Mouse (Mus musculus) adrenal gland, postnatal 14 days (tissue): ENCODE results near the gene Adk. TPM values are rescaled to one million over a fixed set of nuclear protein-coding genes. Genes with fewer than 3 reads are reported as not detected.

Source experiments
- DNase-seq: peaks from one replicate; pipeline ENCODE4 v3.0.0; 2021; ENCODE audit warnings: mixed read lengths
- long read RNA-seq, 2 experiments: library from polyadenylated mRNA; stranded (forward); transcript quantifications; one replicate each; pipeline ENCODE4 v2.0.0; 2021
- total RNA-seq: library from RNA; stranded (reverse); gene quantifications from 2 replicates; pipeline ENCODE4 v1.2.3, GENCODE M21; 2021

Gene Adk
- total RNA-seq: 97.4 and 164 TPM in 2 replicates
- long read RNA-seq, experiment 1, transcript Adk-201 (11 exons, 1,782 nt): minor isoform, 79 of 193 reads
- long read RNA-seq, experiment 1, transcript Adk-202 (2 exons, 289 nt): minor isoform, 11 of 193 reads
- long read RNA-seq, experiment 1, transcript Adk-207 (11 exons, 1,818 nt): major isoform, 90 of 193 reads
- long read RNA-seq, experiment 1, partial matches to known transcripts: 7 of 193 reads
- long read RNA-seq, experiment 1, other reads (novel, unspliced or antisense): 6 of 193 reads
- long read RNA-seq, experiment 2, transcript Adk-207 (11 exons, 1,818 nt): major isoform, 108 of 174 reads
- long read RNA-seq, experiment 2, transcript Adk-201 (11 exons, 1,782 nt): minor isoform, 41 of 174 reads
- long read RNA-seq, experiment 2, transcript Adk-202 (2 exons, 289 nt): minor isoform, 8 of 174 reads
- long read RNA-seq, experiment 2, partial matches to known transcripts: 6 of 174 reads
- long read RNA-seq, experiment 2, other reads (novel, unspliced or antisense): 11 of 174 reads

DNA sequence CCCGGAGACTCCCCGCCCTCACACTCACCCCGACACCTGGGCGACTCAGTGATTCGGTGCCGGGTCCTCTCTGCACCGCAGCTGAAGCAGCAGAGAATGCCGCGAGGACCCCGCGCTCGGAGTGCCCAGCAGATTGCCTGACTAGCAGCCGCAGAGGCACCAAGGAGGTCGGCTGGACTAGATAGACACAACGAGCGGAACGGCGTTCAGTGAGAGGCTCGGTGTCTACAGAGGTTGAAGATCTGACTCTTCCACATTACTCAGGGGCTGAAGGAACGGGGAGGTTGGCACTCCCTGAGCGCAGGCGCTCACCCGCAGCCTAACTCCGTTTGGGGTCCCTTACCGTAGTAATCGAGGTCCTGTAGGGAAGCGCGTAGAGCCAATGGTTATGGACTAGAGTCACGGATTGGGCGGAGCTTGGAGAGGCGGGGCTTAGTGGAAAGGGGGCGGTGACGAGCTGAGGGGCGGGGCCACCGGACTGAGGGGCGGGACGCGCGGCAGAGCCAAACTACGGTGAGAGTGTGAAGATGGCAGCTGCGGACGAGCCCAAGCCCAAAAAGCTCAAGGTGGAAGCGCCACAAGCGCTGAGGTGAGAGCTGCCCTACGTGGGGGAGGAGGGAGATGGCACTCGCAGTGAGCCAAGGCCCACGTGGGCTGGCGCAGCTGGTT lies at the start of gene Adk, which contains the start of gene Ap3m1:
TSS of gene Adk (plus strand) at position 463 of the 669 bp plus-strand sequence.
TSS of gene Ap3m1 (minus strand) at position 397 of the 669 bp plus-strand sequence.
- peak; percentile 97 for DNase-seq

- no peak for DNase-seq
Observed at GRCm38 (mm10) chr14:21013800-21014334, 38.5 kb upstream of the Adk start.

- no peak for DNase-seq
Observed at GRCm38 (mm10) chr14:21017871-21018270, 34.5 kb upstream of the Adk start.

- DNase-seq: no peak
Observed at GRCm38 (mm10) chr14:21018977-21019376, 33.4 kb upstream of the Adk start.

DNA sequence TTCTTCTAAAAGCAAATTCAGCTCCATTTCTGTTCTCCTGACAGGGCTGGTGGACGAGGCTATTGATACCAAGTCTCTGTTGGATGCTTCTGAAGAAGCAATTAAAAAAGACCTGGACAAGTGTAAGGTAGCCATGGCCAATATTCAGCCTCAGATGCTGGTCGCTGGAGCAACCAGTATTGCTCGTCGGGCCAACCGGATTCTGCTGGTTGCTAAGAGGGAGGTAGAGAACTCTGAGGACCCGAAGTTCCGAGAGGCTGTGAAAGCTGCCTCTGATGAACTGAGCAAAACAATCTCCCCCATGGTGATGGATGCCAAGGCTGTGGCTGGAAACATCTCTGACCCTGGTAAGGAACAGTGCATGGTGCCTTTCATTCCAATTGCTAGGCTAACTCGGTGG lies 31.9 kb upstream of the Adk start:
- DNase-seq: no peak

DNA sequence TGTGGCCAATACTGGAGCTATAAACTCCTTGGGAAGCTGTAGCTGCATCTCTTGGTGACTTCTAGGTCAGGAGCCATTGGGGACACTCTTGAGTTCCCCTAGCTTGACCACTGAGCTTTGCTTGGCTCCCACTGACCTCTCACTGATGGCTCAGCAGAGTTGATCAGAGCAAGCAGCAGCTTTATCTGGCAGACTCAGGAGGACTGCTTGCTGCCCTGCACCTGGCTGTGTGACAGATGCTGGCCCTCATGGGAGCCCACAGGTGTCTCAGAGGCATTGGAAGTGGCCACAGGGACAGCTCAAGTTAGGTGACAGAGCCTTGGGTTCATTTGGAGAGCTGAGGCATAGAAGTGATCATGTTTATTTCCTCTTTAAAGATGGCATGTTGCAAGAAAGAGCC lies 24.8 kb upstream of the Adk start:
- DNase-seq: no peak

DNA sequence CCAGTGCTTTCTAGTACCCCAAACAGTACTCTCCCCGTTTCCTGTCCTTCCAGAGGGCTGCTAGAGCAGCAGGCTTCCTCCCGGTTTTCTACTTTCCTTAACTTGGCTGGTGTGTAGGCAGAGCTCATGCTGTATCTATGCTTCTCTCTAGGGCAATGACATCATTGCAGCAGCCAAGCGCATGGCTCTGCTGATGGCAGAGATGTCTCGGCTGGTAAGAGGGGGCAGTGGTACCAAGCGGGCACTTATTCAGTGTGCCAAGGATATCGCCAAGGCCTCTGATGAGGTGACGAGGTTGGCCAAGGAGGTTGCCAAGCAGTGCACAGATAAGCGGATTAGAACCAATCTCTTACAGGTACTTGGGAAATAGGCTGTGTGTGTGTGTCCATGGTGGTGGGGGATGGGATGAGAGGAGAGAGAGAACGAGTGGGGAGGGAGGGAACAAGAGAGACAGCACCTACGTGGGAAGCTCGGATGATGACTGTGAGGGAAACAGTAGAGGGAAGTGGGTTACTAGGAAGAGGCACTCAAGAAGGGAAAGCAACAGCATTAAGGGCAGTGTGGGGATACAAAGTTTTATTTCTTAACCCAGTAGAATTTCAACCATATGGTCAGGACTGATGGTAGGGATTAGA lies 23.2 kb upstream of the Adk start:
- peak; percentile 33 for DNase-seq

- DNase-seq: peak; percentile 73
Observed at GRCm38 (mm10) chr14:21031783-21032511, 20.4 kb upstream of the Adk start.

DNA sequence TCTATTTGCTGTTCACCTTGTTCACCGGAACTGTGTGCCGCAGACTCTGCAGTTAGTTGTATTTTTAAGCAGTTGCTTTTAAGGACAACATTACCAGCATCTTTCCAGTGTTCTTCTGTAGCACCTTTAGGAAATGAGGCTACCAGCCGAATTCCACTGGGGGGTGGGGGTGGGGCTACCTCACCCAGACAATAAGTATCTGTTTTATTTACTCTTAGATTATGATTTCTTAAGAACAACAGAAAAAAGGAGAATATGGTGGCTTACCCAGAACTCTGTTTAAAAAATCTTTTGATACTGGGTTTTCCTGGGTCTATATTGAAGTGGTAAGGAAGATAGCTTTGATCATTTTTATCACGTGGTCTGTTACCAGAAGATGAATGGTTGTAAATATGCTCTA lies 18.1 kb upstream of the Adk start:
- DNase-seq: no peak

DNA sequence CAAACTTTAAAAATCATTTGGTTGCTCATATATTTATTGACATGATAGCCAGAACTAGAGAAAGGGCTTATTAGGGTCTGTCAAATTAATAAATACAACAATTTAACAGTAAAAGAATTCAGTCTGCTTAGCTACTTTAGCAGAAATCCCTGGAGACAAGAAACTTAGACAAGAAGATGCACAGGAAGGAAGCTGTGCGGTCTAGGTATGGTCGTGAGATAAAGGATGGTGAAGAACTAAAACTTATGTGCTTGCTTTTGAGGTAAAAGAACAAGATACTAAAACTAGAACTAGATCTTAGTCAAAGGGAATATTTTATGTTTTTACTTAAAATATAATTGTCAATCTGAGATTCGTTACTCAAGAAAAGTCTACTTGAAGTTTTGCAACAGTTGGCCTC lies 17.6 kb upstream of the Adk start:
- no peak for DNase-seq

GRCm38 (mm10) chr14:21039077-21039476 lies 13.3 kb upstream of the Adk start:
- DNase-seq: no peak

DNA sequence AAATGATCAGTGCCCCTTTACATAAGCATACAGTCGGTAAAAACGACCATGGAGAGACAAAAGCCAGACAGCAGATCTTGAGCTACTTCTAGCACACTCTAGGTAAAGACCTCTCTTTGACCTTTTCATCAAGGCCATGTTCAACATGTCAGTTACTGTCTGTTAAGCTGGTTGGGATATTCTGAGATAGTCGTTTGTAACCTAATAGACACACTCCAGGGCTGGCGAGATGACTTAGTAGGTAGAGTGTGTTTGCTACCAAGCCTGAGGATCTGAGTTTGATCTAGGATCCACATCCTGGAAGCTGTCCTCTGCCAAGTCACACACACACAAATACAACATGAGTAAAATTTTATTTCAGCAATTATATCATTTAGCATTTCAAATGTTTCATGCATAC lies 12.8 kb upstream of the Adk start:
- no peak for DNase-seq

DNA sequence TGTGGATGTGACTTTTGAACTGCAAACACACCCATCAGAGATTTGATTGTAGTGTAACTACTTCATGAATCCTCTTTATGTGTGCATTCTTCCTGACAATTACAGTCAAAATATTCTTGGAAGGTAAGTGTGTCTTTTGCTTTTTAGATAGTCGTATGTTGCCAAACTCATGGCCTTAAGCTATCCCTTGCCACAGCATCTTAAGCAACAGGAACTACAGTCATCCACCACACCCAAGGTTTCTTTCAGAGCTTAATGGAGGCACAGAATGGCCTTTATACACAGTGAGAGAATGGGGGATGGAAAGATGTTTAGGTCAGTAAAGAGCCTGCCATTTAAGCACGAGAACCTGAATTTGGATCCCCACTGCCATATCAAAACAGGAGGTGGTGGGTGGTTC lies 4.5 kb upstream of the Adk start:
- DNase-seq: no peak

DNA sequence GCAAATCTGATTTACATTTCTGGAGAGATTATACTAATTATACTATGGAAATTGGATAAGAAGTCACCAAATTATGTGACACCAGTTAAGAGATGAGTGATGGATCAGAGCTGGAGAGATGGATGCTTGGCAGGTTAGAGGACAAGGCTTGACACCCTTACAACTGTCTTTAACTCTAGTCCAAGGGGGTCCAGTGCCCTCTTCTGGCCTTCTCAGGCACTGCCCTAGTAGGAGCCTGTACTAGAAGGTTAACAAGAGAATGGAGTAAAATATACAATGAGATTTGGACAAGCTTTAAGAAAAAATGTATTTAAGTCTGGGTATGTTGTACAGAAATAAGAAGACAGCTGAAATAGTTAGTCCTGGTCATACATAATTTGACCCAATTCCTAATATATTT lies 3.5 kb upstream of the Adk start:
- DNase-seq: peak; percentile 72

DNA sequence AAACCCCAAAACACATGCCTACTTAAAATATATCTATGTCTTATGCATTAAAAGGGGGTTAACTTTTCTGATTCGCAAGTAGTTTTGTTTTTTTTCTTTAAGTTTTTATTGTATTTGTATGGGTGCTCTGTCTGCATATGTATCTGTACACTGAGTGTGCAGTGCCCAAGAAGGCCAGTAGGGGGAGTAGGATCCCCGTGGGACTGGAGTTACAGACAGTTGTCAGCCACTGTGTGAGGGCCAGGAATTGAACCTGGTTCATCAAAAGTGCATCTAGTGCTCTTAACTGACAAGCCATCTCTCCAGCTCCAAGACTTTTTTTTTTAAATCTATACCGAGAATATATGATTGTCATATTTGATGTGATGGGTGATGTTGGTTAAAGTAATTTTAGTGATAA lies 1.6 kb upstream of the Adk start:
- DNase-seq: peak; percentile 52

- no peak for DNase-seq
Observed at GRCm38 (mm10) chr14:21051380-21052111, 828 bp upstream of the Adk start.

DNA sequence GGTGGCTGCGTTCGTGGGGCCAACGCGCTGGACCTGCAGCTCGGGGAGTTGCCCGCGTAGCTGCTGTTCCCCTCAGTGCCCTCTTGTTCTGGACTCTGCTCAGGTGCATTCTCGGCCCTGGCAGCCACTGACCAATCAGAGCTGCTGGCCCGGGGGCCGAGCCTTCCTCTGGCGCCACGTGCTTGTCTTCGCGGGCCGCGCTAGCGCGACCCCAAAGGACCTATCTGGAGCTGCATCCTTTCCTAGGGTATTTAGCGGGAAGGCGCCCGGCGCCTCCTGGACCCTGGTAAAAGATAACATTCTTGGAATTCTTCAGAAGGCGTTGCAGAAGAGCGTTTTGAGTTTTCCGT lies 382 bp downstream of the Adk start:
- DNase-seq: peak; percentile 81

GRCm38 (mm10) chr14:21053151-21053550 lies 777 bp downstream of the Adk start:
- DNase-seq: no peak

DNA sequence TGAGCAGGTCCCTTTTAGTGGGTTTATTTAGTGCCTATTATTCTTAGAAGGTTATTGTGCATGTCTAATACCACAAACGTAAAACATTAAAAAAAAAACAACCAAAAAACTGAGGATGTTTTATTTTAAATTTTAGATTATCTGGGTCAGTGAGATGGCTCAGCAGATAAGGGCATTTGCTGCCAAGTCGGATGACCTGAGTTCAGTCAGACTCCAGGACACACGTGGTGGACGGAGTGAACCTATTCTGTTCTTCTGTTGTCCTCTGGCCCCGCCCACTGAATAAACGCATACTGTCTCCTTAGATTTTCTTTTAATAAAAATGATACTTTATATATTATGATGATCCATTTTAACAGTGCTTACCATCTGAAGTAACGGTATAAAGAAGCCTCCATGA lies 1.2 kb downstream of the Adk start:
- no peak for DNase-seq

- no peak for DNase-seq
Observed at GRCm38 (mm10) chr14:21058972-21059371, 6.6 kb downstream of the Adk start.

GRCm38 (mm10) chr14:21062766-21063513 lies 10.6 kb downstream of the Adk start:
- DNase-seq: no peak
